Mouse (Mus musculus) C2C12 (cell line): ENCODE results near the gene C6.

ENCODE experiments used
- CEBPB ChIP-seq: IDR thresholded peaks from one replicate; pipeline ENCODE4 v1.6.1; 2011; ENCODE audit warnings: low read depth, mild to moderate bottlenecking, control low read depth, moderate library complexity
- CTCF ChIP-seq: IDR thresholded peaks from one replicate; pipeline ENCODE4 v1.5.1; 2011; ENCODE audit not compliant: control insufficient read depth, insufficient read depth, insufficient read length
- FOSL1 ChIP-seq: IDR thresholded peaks from one replicate; pipeline ENCODE4 v1.8.0; 2011; ENCODE audit warnings: mild to moderate bottlenecking, low read length; ENCODE audit not compliant: poor library complexity, insufficient read depth, severe bottlenecking
- MAX ChIP-seq: IDR thresholded peaks from one replicate; pipeline ENCODE4 v1.6.1; 2011; ENCODE audit warnings: mild to moderate bottlenecking, control low read depth
- MYOD1 ChIP-seq: IDR thresholded peaks from one replicate; pipeline ENCODE4 v1.6.1; 2011; ENCODE audit warnings: low read depth; ENCODE audit not compliant: control insufficient read depth, insufficient read length
- USF1 ChIP-seq: IDR thresholded peaks from one replicate; pipeline ENCODE4 v1.6.1; 2011; ENCODE audit warnings: low read depth, mild to moderate bottlenecking, control low read depth, moderate library complexity

DNA sequence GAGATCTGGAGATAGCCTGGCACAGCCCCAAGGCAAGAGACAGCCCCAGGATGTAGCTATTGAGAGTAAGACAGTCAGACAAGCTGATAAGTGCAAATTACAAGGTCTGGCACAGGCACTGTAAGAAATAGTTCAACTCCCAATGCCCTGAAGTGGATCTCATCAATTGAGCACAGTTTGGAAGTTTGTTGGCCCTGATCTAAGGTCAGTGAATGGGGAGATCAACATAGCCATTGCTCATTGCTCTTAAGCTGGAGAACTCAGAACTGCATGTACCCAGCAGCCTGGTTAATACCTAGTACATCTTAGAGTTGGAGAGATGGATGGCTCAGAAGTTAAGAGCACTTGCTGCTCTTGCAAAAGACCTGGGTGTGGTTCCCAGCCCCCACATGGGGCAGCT is 100.8 kb downstream of the C6 start:
- TF ChIP-seq MYOD1, result no peak
- no peak for TF ChIP-seq CTCF
- TF ChIP-seq CEBPB, result no peak
- TF ChIP-seq FOSL1, result no peak
- no peak for TF ChIP-seq MAX
- TF ChIP-seq USF1, result no peak
